Mouse (Mus musculus): ENCODE measurements around the gene Wbp1.

DNA sequence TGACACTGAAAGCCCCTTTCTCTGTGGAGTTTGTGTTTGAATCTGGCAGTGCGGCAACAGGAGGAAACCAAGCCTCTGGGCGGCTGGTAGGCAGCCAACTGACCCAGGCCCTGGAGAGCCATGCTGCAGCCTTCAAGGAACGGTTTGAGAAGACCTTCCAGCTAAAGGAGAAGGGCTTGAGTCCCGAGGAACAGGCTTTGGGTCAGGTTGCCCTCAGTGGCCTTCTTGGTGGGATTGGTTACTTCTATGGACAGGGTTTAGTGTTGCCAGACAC is 4.3 kb downstream of the Wbp1 start:
- TF ChIP-seq GATA1 (IDR thresholded peaks at IDR 0.05; ENCODE audit: borderline replicate concordance, low read length) (no peak), FLI1 (IDR thresholded peaks at IDR 0.05; ENCODE audit: low read length) (no peak)

Measured in megakaryocyte, embryonic 14.5 days (primary cell).